Mouse (Mus musculus) liver, embryonic 15.5 days (tissue): ENCODE results near the gene Vipr2. TPM values are rescaled to one million over a fixed set of nuclear protein-coding genes. Genes with fewer than 3 reads are reported as not detected.

Experiments used
- ATAC-seq: fragments of 200-750 bp; cut with Nextera tagmentation; 2 replicates; pipeline ENCODE4 v1.8.0; 2017; ENCODE audit warnings: moderate number of reproducible peaks, mild to moderate bottlenecking, moderate library complexity; ENCODE audit not compliant: insufficient read depth
- H3K27ac ChIP-seq: fragments of 300-500 bp; sonication (generic); replicated peaks from 2 replicates; pipeline ENCODE4 v1.5.1; 2015; ENCODE audit warnings: mild to moderate bottlenecking, inconsistent platforms
- H3K27me3 ChIP-seq: fragments of 300-500 bp; sonication (generic); 2 replicates; pipeline ENCODE4 v1.6.1; 2015; ENCODE audit warnings: mild to moderate bottlenecking, inconsistent platforms
- H3K36me3 ChIP-seq: fragments of 300-500 bp; sonication (generic); replicated peaks from 2 replicates; pipeline ENCODE4 v1.6.1; 2015; ENCODE audit warnings: moderate library complexity, mild to moderate bottlenecking, inconsistent platforms
- H3K4me1 ChIP-seq: fragments of 300-500 bp; sonication (generic); replicated peaks from 2 replicates; pipeline ENCODE4 v1.6.1; 2015; ENCODE audit warnings: inconsistent platforms
- H3K4me2 ChIP-seq: fragments of 300-500 bp; sonication (generic); 2 replicates; pipeline ENCODE4 v1.6.1; 2015; ENCODE audit warnings: moderate library complexity, mild to moderate bottlenecking, inconsistent platforms
- H3K4me3 ChIP-seq: fragments of 300-500 bp; sonication (generic); replicated peaks from 2 replicates; pipeline ENCODE4 v1.5.1; 2015; ENCODE audit warnings: mild to moderate bottlenecking, inconsistent platforms
- H3K9ac ChIP-seq: fragments of 300-500 bp; sonication (generic); 2 replicates; pipeline ENCODE4 v1.6.1; 2015; ENCODE audit warnings: moderate library complexity, mild to moderate bottlenecking, inconsistent platforms
- H3K9me3 ChIP-seq: fragments of 300-500 bp; sonication (generic); replicated peaks from 2 replicates; pipeline ENCODE4 v1.6.1; 2016; ENCODE audit warnings: inconsistent platforms
- WGBS: fragments of 180-500 bp; shearing (Covaris S2); methylation state at CpG from one replicate; pipeline ENCODE4 v1.1.7; 2015; ENCODE audit warnings: mixed read lengths; ENCODE audit not compliant: insufficient replicate concordance; 5-methylcytosine and 5-hydroxymethylcytosine counted together
- polyA plus RNA-seq: library from polyadenylated mRNA; unstranded; fragments of >200 nt; fragmentation: Nextera tagmentation; extraction: Ambion mirVana; gene quantifications from 2 replicates; pipeline ENCODE4 v1.2.1, GENCODE M21; 2015

Gene Vipr2
- polyA plus RNA-seq, 1 experiment from 2014 or later: 0.23 TPM

GRCm38 (mm10) chr12:116061561-116062193, 15.8 kb upstream of the Vipr2 start:
- H3K36me3 ChIP-seq: peaks cover 36% of the 10 kb centered on the region
- H3K9ac ChIP-seq: no peak overlapping the region
- no peaks in the 10 kb centered on the region for H3K4me1 ChIP-seq
- WGBS: 68% methylated on average over 5 of the region's 5 CpGs
- no peak overlapping the region for H3K4me3 ChIP-seq
- H3K4me2 ChIP-seq: no peak overlapping the region
- ATAC-seq: no peak
- no peak overlapping the region for H3K27ac ChIP-seq
- H3K27me3 ChIP-seq: no peaks in the 10 kb centered on the region
- 0 out of 2 replicates have a peak, but pooled peaks cover 3% of the 10 kb centered on the region for H3K9me3 ChIP-seq

- Histone ChIP-seq H3K4me3 (no peak overlapping the region), H3K27ac (no peak overlapping the region), H3K9me3 (0 out of 2 replicates have a peak, but pooled peaks cover 3% of the 10 kb centered on the region), H3K9ac (no peak overlapping the region), H3K27me3 (no peaks in the 10 kb centered on the region), H3K4me2 (no peak overlapping the region), H3K4me1 (no peaks in the 10 kb centered on the region), H3K36me3 (peaks cover 31% of the 10 kb centered on the region)
- 55% methylated on average over 2 of the region's 2 CpGs for WGBS
- ATAC-seq: no peak
Observed at GRCm38 (mm10) chr12:116062194-116062583, 15.3 kb upstream of the Vipr2 start.

- 0 out of 2 replicates have a peak, but pooled peaks cover 3% of the 10 kb centered on the region for H3K9me3 ChIP-seq
- no peak overlapping the region for H3K4me3 ChIP-seq
- WGBS: 71% methylated on average over 4 of the region's 4 CpGs
- H3K9ac ChIP-seq: no peak overlapping the region
- H3K36me3 ChIP-seq: peaks cover 25% of the 10 kb centered on the region
- H3K4me1 ChIP-seq: no peaks in the 10 kb centered on the region
- H3K27ac ChIP-seq: no peak overlapping the region
- ATAC-seq: no peak
- no peak overlapping the region for H3K4me2 ChIP-seq
- no peaks in the 10 kb centered on the region for H3K27me3 ChIP-seq
Observed at GRCm38 (mm10) chr12:116063020-116063419, 14.5 kb upstream of the Vipr2 start.

- Histone ChIP-seq H3K9me3 (no peaks in the 10 kb centered on the region), H3K4me2 (no peak overlapping the region), H3K27ac (no peak overlapping the region), H3K27me3 (peaks cover 9% of the 10 kb centered on the region), H3K4me3 (no peak overlapping the region), H3K36me3 (no peaks in the 10 kb centered on the region), H3K4me1 (no peaks in the 10 kb centered on the region), H3K9ac (no peak overlapping the region)
- 20% methylated on average over 3 of the region's 3 CpGs for WGBS
- no peak for ATAC-seq
Observed at GRCm38 (mm10) chr12:116071023-116071422, 6.5 kb upstream of the Vipr2 start.

GRCm38 (mm10) chr12:116077855-116078366, 385 bp downstream of the Vipr2 start:
- H3K4me3 ChIP-seq: peak overlapping the region; percentile 46

GRCm38 (mm10) chr12:116083125-116083524, 5.6 kb downstream of the Vipr2 start:
- Histone ChIP-seq H3K4me3 (no peak overlapping the region), H3K4me2 (no peak overlapping the region), H3K27me3 (peaks cover 12% of the 10 kb centered on the region), H3K27ac (no peak overlapping the region), H3K9me3 (no peaks in the 10 kb centered on the region), H3K36me3 (no peaks in the 10 kb centered on the region), H3K9ac (no peak overlapping the region), H3K4me1 (0 out of 2 replicates have a peak, but pooled peaks cover under 1% of the 10 kb centered on the region)
- 60% methylated on average over 6 of the region's 6 CpGs for WGBS
- ATAC-seq: no peak

More at GRCm38 (mm10) chr12:116077855-116078366, 385 bp downstream of the Vipr2 start:
- Histone ChIP-seq H3K9me3 (no peaks in the 10 kb centered on the region), H3K27me3 (peaks cover 42% of the 10 kb centered on the region), H3K36me3 (no peaks in the 10 kb centered on the region), H3K4me2 (peak overlapping the region; percentile 69), H3K4me1 (peaks cover 11% of the 10 kb centered on the region; the same call in 1 of the 2 replicates), H3K9ac (no peak overlapping the region), H3K27ac (no peak overlapping the region)
- no peak for ATAC-seq
- under 1% methylated on average over 24 of the region's 24 CpGs for WGBS

GRCm38 (mm10) chr12:116084294-116084693, 6.8 kb downstream of the Vipr2 start:
- H3K9ac ChIP-seq: no peak overlapping the region
- no peak overlapping the region for H3K4me3 ChIP-seq
- no peak overlapping the region for H3K4me2 ChIP-seq
- no peak overlapping the region for H3K27ac ChIP-seq
- no peaks in the 10 kb centered on the region for H3K4me1 ChIP-seq
- ATAC-seq: no peak
- peaks cover 2% of the 10 kb centered on the region; the same call in 1 of the 2 replicates for H3K27me3 ChIP-seq
- H3K36me3 ChIP-seq: no peaks in the 10 kb centered on the region
- 38% methylated on average over 2 of the region's 2 CpGs for WGBS
- H3K9me3 ChIP-seq: no peaks in the 10 kb centered on the region

GRCm38 (mm10) chr12:116086951-116087600, 9.6 kb downstream of the Vipr2 start:
- H3K27ac ChIP-seq: no peak overlapping the region
- 73% methylated on average over 5 of the region's 5 CpGs for WGBS
- no peak overlapping the region for H3K4me3 ChIP-seq
- no peak overlapping the region for H3K9ac ChIP-seq
- no peak for ATAC-seq
- no peaks in the 10 kb centered on the region for H3K36me3 ChIP-seq
- no peaks in the 10 kb centered on the region for H3K9me3 ChIP-seq
- H3K4me1 ChIP-seq: no peaks in the 10 kb centered on the region
- no peak overlapping the region for H3K4me2 ChIP-seq
- no peaks in the 10 kb centered on the region for H3K27me3 ChIP-seq

GRCm38 (mm10) chr12:116089836-116090235, 12.3 kb downstream of the Vipr2 start:
- WGBS: 66% methylated on average over 3 of the region's 3 CpGs
- Histone ChIP-seq H3K4me1 (no peaks in the 10 kb centered on the region), H3K36me3 (no peaks in the 10 kb centered on the region), H3K9ac (no peak overlapping the region), H3K9me3 (no peaks in the 10 kb centered on the region), H3K4me2 (no peak overlapping the region), H3K27ac (no peak overlapping the region), H3K4me3 (no peak overlapping the region), H3K27me3 (no peaks in the 10 kb centered on the region)
- ATAC-seq: no peak

GRCm38 (mm10) chr12:116094765-116095555, 17.4 kb downstream of the Vipr2 start:
- 59% methylated on average over 14 of the region's 14 CpGs for WGBS
- H3K36me3 ChIP-seq: no peaks in the 10 kb centered on the region
- H3K4me2 ChIP-seq: no peak overlapping the region
- no peak overlapping the region for H3K9ac ChIP-seq
- no peak overlapping the region for H3K4me3 ChIP-seq
- ATAC-seq: no peak
- no peaks in the 10 kb centered on the region for H3K9me3 ChIP-seq
- no peak overlapping the region for H3K27ac ChIP-seq
- H3K4me1 ChIP-seq: no peaks in the 10 kb centered on the region
- H3K27me3 ChIP-seq: no peaks in the 10 kb centered on the region

GRCm38 (mm10) chr12:116096361-116096904, 18.9 kb downstream of the Vipr2 start:
- H3K4me1 ChIP-seq: no peaks in the 10 kb centered on the region
- H3K9me3 ChIP-seq: no peaks in the 10 kb centered on the region
- H3K27ac ChIP-seq: no peak overlapping the region
- no peaks in the 10 kb centered on the region for H3K36me3 ChIP-seq
- no peak overlapping the region for H3K4me3 ChIP-seq
- 36% methylated on average over 3 of the region's 3 CpGs for WGBS
- ATAC-seq: no peak
- H3K4me2 ChIP-seq: no peak overlapping the region
- H3K27me3 ChIP-seq: no peaks in the 10 kb centered on the region
- H3K9ac ChIP-seq: no peak overlapping the region
